Mouse (Mus musculus) heart, adult 2 months (tissue): Measurements from ENCODE around the gene Zranb3. TPM values are rescaled to one million over a fixed set of nuclear protein-coding genes. Genes with fewer than 3 reads are reported as not detected.
"Not testable (repeated sequence)": the region's sequence is repeated elsewhere in the genome, so short reads cannot be mapped to it uniquely, and the experiment has no call there.

Experiments
- DNase-seq, 2 experiments: peaks; one replicate each; pipeline ENCODE4 v3.0.0; 2021
- H3K27ac ChIP-seq: fragments of 200-600 bp; 2 replicates; pipeline ENCODE4 v1.8.1; 2022
- H3K27me3 ChIP-seq: fragments of 200-500 bp; 2 replicates; pipeline ENCODE4 v1.6.1; 2012; ENCODE audit warnings: mild to moderate bottlenecking, low read length, inconsistent platforms, mixed read lengths; ENCODE audit not compliant: control insufficient read depth, insufficient read depth
- H3K36me3 ChIP-seq: fragments of 200-500 bp; 2 replicates; pipeline ENCODE4 v1.6.1; 2012; ENCODE audit warnings: low read length, inconsistent platforms; ENCODE audit not compliant: control insufficient read depth, insufficient read depth
- H3K4me1 ChIP-seq: fragments of 200-500 bp; 2 replicates; pipeline ENCODE4 v1.6.1; 2011; ENCODE audit warnings: low read length; ENCODE audit not compliant: control insufficient read depth, insufficient read depth
- H3K4me3 ChIP-seq: fragments of 200-600 bp; 2 replicates; pipeline ENCODE4 v1.8.1; 2022
- H3K79me2 ChIP-seq: fragments of 200-500 bp; replicated peaks from 2 replicates; pipeline ENCODE4 v1.6.1; 2012; ENCODE audit warnings: mild to moderate bottlenecking, inconsistent platforms, low read length, moderate library complexity, mixed read lengths; ENCODE audit not compliant: control insufficient read depth, insufficient read depth
- H3K9ac ChIP-seq: fragments of 200-500 bp; 2 replicates; pipeline ENCODE4 v1.6.1; 2012; ENCODE audit warnings: low read depth, mild to moderate bottlenecking, control low read depth, inconsistent platforms, low read length, mixed read lengths
- CTCF ChIP-seq: fragments of 200-600 bp; IDR thresholded peaks from 2 replicates; pipeline ENCODE4 v1.8.1; 2022; ENCODE audit warnings: antibody characterized with exemption, mild to moderate bottlenecking, moderate library complexity
- EP300 ChIP-seq: fragments of 200-500 bp; IDR thresholded peaks from 2 replicates; pipeline ENCODE4 v1.6.1; 2011; ENCODE audit warnings: low read depth, low read length, control low read depth; ENCODE audit not compliant: insufficient read depth
- POLR2A ChIP-seq: fragments of 200-500 bp; IDR thresholded peaks from 2 replicates; pipeline ENCODE4 v1.6.1; 2011; ENCODE audit warnings: mild to moderate bottlenecking, low read depth, low read length, control low read depth; ENCODE audit not compliant: insufficient read depth
- WGBS: fragments of 180-500 bp; shearing (Covaris S2); methylation state at CpG from one replicate; pipeline ENCODE4 v1.1.7; 2018; 5-methylcytosine and 5-hydroxymethylcytosine counted together
- intact Hi-C: fragments of 180-260 bp; cut with DNase I; formaldehyde crosslinking; loops from one replicate; pipeline ENCODE4 v1.15.1; 2025
- long read RNA-seq: library from polyadenylated mRNA; stranded (forward); transcript quantifications from one replicate; pipeline ENCODE4 v2.0.0, GENCODE M21; 2021
- polyA plus RNA-seq: library from polyadenylated mRNA; depleted of rRNA; stranded (reverse); fragments of >200 nt; gene quantifications from 2 replicates; pipeline ENCODE4 v1.2.3, GENCODE M21; 2012; rRNA removed
- total RNA-seq, 2 experiments: library from RNA; stranded (reverse); gene quantifications; 2 replicates each; pipeline ENCODE4 v1.2.3; 2021

Gene Zranb3
- total RNA-seq (1 to 10 TPM; 4.8 to 5.0 TPM), polyA plus RNA-seq (1.00 and 1.6 TPM in 2 replicates)
- long read RNA-seq, partial matches to known transcripts, result 1 of 1 reads
- long read RNA-seq, other reads (novel, unspliced or antisense), result 0 of 1 reads

- H3K4me3 ChIP-seq, result peak within 1 kb of the TSS; percentile 93
- H3K79me2 ChIP-seq, result no peaks in the 10 kb centered on the region; the same call in none of the 2 replicates
- H3K4me1 ChIP-seq, result peaks cover 1% of the 10 kb centered on the region
- H3K36me3 ChIP-seq, result peaks cover 6% of the 10 kb centered on the region
- H3K27me3 ChIP-seq, result no peaks in the 10 kb centered on the region
- intact Hi-C loops, result loop anchor here (5.0 kb wide), 3 partner anchors 139 to 331 kb away; partner anchors contain the start of genes Ccnt2, Rab3gap1 and Ubxn4
- TF ChIP-seq CTCF, result no peak
- peak; percentile 53 for TF ChIP-seq POLR2A
- TF ChIP-seq EP300, result 0 out of 2 replicates have a peak, but pooled peaks have one; percentile 2
- DNase-seq, result peak; percentile 93 to 95
- peak within 1 kb of the TSS; percentile 72 for H3K9ac ChIP-seq
- under 1% methylated on average over 42 of the region's 43 CpGs for WGBS
- H3K27ac ChIP-seq, result peak within 1 kb of the TSS; percentile 89
These were observed at the start of gene Zranb3, which contains the start of gene R3hdm1 for GRCm38 (mm10) chr1:128102641-128103461. TSS of gene Zranb3 (minus strand) at chr1:128103047. TSS of gene R3hdm1 (plus strand) at chr1:128103301.

- Histone ChIP-seq H3K4me3 (no peak overlapping the region), H3K27ac (no peak overlapping the region), H3K9ac (no peak overlapping the region), H3K36me3 (no peaks in the 10 kb centered on the region), H3K79me2 (0 out of 2 replicates have a peak, but pooled peaks cover 2% of the 10 kb centered on the region), H3K27me3 (no peaks in the 10 kb centered on the region), H3K4me1 (no peaks in the 10 kb centered on the region)
- TF ChIP-seq EP300 (no peak), CTCF (no peak), POLR2A (no peak)
- intact Hi-C loops, result loop anchor here (2.0 to 10.0 kb wide), 3 partner anchors 207 to 647 kb away; no protein-coding TSS in a partner anchor
- DNase-seq, result no peak
These were observed 38.9 kb upstream of the Zranb3 start for GRCm38 (mm10) chr1:128141737-128142136.

GRCm38 (mm10) chr1:128141039-128141438 lies 38.2 kb upstream of the Zranb3 start:
- no peak overlapping the region for H3K4me3 ChIP-seq
- no peaks in the 10 kb centered on the region for H3K4me1 ChIP-seq
- intact Hi-C loops, result loop anchor here (2.0 to 10.0 kb wide), 3 partner anchors 206 to 646 kb away; no protein-coding TSS in a partner anchor
- H3K36me3 ChIP-seq, result no peaks in the 10 kb centered on the region
- 0 out of 2 replicates have a peak, but pooled peaks cover 2% of the 10 kb centered on the region for H3K79me2 ChIP-seq
- no peaks in the 10 kb centered on the region for H3K27me3 ChIP-seq
- TF ChIP-seq EP300 (no peak), POLR2A (no peak), CTCF (peak; percentile 76)
- no peak overlapping the region for H3K9ac ChIP-seq
- H3K27ac ChIP-seq, result no peak overlapping the region
- DNase-seq, result no peak

GRCm38 (mm10) chr1:128136222-128136621 lies 33.4 kb upstream of the Zranb3 start:
- H3K27ac ChIP-seq, H3K27me3 ChIP-seq, H3K36me3 ChIP-seq, intact Hi-C loops, H3K4me3 ChIP-seq, H3K9ac ChIP-seq, DNase-seq, H3K79me2 ChIP-seq, H3K4me1 ChIP-seq: not testable (repeated sequence)

- 87% methylated on average over 4 of the region's 4 CpGs for WGBS
- DNase-seq, result no peak
- Histone ChIP-seq H3K9ac (no peak overlapping the region), H3K27me3 (no peaks in the 10 kb centered on the region), H3K79me2 (peaks cover 3% of the 10 kb centered on the region), H3K4me1 (no peaks in the 10 kb centered on the region), H3K27ac (no peak overlapping the region), H3K36me3 (no peaks in the 10 kb centered on the region), H3K4me3 (no peak overlapping the region)
- TF ChIP-seq CTCF (no peak), POLR2A (no peak), EP300 (no peak)
- intact Hi-C loops, result no loop called here
These were observed 18.2 kb upstream of the Zranb3 start for GRCm38 (mm10) chr1:128120913-128121627.
